Mouse (Mus musculus) MEL-GATA-1-ER (cell line): ENCODE measurements around the gene Mepce.
A peak's percentile ranks its signal among the peaks of the same experiment; 100 is the strongest.

Source experiments
- DNase-seq: peaks from one replicate; pipeline ENCODE4 v3.0.0-alpha.2; 2012; ENCODE audit warnings: low read depth; ENCODE audit errors: extremely low read depth

Gene Mepce

DNA sequence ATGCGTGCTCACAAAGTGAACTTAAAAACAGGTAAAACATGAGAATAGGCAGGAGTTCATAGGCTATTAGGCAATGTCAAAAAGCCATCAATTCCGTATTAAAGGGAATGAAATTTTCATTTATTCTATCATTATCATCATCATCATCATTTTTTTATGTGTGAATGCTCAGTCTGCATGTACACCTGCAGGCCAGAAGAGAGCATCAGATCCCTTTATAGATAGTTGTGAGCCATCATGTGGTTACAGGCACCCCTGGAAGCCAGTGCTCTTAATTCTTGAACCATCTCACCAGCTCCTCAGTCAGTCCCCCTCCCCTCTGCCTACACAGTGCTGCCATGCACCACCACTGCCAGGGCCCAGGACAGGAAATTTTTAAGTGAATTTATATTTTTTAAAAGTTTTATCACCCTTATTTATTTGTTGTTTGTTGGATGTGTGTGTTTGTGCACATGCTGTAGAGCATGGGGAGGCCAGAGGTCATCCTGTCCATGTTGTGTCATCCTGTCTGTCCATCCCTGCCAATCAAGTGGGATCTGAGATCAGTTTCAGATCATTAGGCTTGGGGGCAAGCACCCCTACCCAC, 1.6 kb upstream of the Mepce start:
- DNase-seq, result no peak

GRCm38 (mm10) chr5:137788171-137788570, 716 bp upstream of the Mepce start:
- no peak for DNase-seq

DNA sequence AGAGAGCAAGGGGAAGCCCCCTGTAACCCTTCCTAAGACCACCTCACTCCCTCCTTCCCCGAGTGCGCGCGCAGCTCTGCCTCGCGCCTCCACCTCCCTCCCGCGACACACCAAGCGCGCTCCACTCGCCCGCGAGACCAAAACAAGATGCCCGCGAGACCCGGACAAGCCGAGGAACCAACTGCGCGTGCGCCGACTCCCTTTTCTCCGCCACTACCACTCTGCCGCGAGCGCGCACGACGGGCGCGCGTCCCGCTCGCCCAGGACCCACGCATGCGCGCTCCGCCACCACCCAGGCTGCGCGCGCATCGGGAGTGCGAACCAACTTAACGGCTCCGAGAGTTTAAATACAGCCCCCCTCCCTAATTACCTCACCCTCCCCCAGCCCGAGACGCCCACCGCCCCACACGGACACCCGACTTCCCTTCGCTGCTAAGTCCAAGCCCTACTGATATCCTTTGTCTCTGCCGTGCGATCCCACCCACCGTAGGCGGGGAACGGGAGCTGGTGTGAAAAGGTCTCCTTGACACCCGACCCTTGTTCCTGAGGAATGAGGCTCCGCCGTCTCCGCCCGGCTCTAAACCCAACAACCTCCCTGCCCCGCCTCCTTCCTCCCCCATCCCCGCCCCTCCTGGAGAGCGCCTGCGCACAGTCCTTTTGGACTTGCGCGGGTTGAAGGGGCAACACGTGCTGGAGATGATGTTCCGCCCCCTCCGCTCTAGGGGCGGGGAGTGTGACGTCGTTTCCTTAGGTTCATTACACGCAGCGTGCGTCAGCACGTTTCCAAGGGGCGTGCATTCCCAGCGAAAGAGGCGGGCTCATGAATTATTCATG, 1.1 kb downstream of the Mepce start:
- DNase-seq, result peak; percentile 96

DNA sequence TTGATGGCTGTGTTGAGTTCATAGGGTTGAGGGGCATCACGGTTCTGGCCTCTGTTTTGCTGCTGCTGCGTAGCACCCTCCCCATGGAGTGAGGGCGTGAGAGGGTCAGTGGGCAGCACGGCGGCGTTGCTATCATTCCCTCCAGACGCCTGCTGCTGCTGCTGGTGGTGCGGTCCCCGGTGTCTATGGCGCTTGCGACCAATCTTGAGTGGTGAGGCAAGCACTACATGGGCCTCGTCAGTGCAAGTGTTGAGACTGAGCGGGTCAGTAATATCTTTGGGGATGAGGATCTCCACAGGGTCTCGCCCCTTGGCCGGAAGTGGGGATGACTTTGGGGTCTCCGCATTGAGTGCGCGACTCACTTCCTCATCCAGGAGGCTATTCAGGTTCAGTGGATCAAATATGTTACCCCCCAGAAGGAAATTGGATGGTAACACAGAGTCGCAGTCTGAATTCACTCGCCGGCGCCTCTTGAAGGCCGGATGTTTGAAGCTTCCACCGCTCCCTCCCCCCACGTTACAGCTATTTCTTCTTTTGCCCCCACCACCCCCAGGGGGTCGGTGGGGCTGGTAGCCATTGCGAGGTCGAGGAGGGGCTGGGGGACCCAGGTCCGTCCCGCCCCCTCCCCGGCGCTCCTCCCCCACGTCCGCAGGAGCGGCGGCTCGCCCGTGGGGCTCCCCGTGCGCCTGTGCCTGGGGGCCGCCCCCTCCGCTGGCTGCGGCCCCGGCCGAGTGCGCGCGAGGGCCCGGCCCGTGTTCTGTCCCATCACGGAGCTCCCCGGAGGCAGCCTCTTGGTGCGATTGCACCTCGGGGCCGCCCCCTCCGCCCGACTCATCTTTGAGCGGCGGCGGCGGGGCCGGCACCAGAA, 2.1 kb downstream of the Mepce start:
- DNase-seq, result no peak

DNA sequence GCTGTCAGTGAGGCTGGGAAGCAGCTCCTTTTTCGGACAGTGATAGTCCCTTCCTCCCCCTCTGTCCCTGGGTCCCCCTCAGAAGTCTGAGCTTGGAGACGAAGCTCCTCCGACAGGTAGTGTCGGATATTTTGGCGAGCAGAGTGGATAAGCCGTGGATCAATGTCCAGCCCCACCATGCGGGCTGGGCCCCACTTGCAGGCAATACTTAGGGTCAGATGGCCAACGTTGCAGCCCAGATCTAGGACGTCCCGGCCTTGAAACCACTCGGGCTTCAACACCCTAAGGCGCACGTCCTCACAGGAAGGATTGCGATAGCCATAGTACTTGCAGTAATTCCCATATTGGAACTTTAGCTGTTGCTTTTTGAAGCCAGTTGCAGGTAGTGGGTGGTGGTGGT, 2.9 kb downstream of the Mepce start:
- DNase-seq, result no peak

DNA sequence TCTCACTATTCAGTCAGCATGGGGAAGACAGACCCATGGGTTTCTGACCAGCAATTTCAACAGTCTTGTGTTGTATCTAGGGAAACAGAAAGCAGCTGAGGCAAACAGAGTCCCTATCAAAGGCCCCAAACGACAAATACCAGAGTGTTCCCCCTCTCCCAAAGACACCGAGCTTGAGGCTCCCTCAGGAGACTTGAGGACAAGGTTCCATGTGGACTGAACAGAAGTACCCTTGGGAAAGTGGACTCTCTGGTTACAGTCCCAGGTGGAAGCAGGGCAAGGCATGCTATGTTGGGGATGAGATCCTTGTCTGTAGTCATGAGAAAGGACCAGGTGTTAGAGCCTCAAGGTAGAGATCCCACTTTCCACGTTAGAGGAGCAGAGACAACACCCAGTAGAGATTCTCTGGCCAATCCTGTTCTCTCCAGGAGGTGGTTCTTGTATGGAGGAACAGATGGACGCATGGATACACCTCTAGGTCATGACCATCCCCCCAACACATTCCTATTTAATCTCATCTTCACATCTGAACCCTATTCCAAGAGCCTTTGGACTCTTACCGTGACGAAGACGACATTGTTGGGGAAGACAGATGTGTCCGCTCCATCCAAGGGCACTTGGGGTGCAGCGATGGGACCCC, 3.4 kb downstream of the Mepce start:
- DNase-seq, result no peak

DNA sequence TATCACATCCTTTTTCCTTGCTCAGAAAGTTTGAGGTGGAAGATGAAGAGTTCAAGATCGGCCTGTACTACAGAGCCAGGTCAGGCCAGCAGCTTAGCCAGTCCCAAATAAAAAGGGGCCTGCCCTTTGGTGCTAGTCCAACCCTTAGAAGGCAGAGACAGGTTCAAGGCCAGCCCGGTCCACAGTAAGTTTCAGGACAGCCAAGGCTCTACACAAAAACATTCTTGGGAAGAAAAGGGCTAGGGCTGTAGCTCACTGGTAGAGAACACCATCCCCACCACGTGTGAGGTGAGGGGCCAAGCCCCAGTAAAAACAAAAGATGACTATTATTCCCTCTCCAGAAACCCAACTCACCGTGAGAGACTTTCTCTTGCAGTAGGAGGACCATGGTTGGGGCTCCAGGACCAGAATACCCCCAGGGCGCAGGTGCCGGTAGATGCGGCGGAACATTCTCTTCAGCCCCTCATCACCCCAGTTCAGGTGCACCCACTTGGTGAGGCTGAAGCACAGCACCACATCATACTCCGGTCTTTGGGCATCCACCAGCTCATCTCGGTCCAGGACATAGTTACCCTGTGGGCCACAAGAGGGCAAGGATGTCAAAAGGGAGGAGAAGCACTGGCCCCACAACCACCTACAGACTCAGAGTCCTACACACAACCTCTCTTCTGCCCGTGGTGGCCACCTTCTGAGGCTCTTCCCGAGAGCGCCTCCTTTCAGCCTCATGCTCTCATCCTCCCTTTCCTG, 4.5 kb downstream of the Mepce start:
- DNase-seq, result no peak

DNA sequence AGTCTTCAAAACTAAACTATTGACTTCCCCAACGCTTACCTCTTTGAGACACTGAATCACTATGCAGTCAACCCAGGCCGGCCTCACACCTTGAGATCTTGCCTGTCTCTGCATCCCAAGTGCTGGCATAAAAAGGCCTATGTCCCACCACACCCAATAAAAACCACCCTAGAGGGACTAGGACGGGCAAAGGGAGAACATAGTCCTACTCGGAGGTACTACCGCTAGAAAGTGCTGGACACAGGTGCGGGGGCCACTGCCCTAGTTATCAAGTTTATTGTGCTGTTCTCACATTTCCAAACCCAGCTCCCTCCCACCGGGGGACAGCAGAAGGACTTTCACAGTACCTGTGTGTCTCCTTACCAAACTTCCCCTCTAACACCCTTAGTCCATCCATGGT, 5.8 kb downstream of the Mepce start:
- DNase-seq, result no peak

GRCm38 (mm10) chr5:137779053-137779933, 8.2 kb downstream of the Mepce start:
- no peak for DNase-seq

DNA sequence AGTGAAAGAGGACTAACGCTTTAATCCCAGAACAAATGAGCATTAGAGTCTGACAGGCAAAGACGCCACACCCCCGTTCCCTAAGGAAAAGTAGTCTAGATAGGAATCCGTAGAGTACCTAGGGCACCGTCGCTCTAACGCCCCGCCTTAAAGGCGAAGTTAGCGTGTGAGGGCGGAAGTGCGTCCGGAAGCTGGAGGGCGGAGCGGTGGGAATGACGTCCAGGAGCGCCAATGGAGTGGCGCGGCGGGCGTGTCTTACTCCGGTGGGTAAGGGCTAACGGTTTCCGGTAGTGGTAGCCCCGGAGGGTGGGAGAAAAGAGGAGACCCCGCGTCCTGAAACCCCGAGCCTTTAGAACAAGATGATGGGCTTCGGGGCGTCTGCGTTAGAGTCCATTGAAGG, 8.8 kb downstream of the Mepce start, which contains the start of gene Ppp1r35:
Ppp1r35 (plus strand) TSS at position 215 of the 400 bp plus-strand sequence.
- DNase-seq, result peak; percentile 89

DNA sequence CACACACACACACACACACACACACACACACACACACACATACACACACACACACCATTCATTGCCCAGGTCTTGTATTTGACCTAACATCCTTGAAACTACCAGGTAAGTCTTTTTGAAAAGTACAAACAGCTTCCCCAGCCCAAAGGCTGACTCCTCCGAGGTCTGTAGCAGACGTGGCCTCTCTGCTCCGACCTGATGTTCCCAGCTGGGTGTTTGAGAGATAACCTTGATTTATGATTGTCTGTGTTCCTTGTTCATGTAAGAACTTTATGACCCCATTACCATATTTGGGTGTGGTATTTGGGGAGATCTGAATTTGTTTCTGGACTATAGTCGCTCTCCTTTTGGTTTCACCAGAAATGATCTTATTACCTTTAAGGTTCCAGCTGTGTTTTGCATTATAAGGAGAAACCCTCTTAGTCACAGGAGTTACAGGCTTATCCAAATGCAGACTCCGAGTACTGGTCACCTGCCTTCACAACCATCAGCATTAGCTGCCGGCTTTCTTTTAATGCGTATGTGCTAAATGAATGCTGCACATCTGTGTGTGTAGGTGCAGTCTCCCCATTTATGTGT, 10.1 kb downstream of the Mepce start:
- DNase-seq, result no peak

- DNase-seq, result no peak
These were observed 11.0 kb downstream of the Mepce start for GRCm38 (mm10) chr5:137776408-137776918.

DNA sequence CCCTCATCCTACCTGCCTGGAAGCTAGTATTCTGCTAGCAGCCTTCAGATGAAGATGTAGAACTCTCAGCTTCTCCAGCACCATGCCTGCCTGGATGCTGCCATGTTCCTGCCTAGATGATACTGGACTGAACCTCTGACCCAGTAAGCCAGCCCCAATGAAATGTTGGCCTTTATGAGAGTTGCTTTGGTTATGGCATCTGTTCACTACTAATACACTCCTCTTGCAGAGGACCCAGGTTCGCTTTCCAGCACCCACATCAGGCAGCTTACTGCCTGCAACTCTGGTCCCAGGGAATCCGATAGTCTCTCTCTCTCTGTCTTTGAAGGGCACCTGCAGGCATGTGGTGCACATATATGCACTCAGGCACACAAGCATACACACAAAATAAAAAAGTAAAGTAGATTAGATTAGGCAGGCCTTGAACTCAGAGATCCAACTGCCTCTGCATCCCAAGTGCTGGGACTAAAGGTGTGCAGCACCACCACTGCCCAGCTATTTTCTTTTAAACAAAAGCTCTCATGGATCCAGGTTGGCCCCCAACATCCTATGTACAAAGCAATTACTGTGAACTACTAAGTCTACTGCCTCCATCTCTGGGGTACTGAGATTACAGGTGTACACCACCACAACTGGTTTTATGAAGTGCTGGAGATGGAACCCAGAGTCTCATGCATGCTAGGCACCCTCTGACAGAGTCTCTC, 11.7 kb downstream of the Mepce start:
- DNase-seq, result no peak

- no peak for DNase-seq
These were observed 14.7 kb downstream of the Mepce start for GRCm38 (mm10) chr5:137772755-137773154.

- no peak for DNase-seq
These were observed 16.7 kb downstream of the Mepce start for GRCm38 (mm10) chr5:137770709-137771108.

DNA sequence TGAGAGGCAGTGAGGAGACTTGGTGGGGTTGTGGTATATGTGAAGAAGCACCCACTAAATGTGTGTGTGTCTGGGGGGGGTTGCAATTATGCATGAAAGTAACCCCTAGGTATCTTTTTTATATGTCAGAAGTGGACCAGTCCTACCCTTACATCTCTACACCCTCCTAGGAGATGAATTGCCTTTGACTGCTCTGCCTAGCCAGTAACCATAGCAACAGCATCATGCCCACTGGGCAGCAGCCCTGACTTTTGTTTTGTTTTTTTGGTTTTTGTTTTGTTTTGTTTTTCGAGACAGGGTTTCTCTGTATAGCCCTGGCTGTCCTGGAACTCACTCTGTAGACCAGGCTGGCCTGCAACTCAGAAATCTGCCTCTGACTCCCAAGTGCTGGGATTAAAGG, 19.0 kb downstream of the Mepce start:
- no peak for DNase-seq

DNA sequence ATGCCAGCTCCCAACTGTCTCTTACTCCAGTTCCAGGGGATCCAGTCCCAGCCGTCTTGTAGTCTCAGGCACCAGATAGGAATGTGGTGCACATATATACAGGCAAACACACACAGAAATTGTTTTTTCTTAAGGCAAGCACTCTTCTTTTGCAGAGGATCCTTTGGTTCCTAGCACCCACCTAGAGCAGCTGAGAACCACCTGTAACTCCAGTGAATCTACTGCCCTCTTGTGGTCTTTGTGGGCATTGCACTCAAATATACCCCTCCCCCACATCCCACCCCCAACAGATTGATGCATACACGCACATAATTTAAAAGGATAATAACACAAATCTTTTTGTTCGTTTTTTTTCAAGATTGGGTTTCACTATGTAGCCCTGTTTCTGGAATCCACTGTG, 21.2 kb downstream of the Mepce start:
- DNase-seq, result no peak

GRCm38 (mm10) chr5:137764609-137765340, 22.7 kb downstream of the Mepce start:
- no peak for DNase-seq
